Mouse (Mus musculus): ENCODE data around the gene Creb3l1.

The Creb3l1 gene

DNA sequence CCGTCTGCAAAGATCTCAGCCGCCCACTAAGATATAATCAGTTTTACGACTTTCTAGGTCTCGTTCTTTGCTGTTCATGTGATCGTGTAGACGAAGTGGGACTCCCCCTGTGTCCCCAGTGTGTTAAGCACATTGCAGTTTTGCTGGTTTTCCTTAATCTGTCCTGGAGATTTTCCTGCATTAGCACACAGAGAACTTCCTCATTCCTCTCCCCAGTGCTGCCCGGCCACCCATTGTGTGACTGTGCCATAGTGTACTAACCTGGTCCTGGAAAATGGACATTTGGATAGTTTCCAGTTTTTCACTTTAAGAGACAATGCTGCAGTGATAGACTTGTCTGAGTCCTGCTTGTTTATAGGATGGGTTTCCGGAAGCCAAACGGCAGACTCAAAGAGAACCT, 10.0 kb upstream of the Creb3l1 start:
- in situ Hi-C loops (cut with MboI, MseI), result no loop called here

DNA sequence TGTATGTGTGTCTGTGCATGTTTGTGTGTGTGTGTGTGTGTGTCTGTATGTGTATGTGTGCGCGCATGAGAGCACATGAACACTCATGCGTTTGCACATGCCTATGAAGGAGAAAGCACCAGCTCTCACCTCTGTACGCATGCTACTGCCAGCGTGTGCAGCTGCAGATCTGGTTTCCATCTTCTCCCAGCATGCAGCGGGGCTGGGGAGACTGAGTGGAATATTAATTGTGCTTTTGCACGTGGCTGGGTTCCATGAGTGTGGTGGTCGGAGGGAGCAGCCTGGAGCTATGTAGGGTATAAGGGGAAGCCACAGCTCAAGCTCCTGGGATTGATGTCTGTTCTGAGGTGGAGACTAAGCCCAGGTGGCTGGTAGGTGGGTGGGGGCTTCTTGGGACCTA, 6.3 kb upstream of the Creb3l1 start:
- in situ Hi-C loops (cut with MboI, MseI), result no loop called here

DNA sequence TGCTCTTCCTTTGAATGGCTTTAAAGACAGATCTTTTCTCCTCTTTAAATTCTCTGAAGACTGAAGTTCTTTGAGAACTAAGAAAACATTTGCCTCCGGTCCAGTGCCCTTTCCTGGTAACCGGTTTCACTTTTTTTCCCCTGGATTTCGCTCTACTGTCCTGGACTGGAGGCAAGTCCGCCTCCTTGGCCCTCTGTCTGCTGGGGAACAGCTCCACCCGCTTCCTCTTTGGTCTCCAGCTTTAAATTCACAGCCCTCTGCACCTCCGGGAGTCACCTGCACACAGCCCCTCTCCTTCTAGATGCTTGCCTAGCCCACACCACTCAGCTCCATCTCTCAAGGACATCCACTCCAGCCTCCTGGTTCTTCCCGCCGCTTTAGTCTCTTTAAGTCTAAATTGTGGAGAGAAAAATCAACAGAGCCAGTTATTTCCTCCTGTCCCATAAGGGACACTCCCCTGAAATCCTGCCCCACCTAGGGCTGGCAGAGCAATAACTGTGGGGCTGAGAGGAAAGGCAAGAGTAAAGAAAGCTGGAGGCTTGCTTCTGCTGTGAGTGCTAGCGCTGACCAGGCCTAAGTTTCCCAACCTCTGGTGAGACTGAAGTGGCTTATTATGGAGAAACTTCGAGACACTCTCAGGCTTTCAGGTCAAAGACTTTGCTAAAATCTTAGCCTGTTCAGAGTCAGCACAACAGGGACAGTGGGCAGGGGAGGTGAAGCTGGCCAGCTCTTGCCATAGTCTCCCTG, 5.3 kb upstream of the Creb3l1 start:
- in situ Hi-C loops (cut with MboI, MseI), result no loop called here

DNA sequence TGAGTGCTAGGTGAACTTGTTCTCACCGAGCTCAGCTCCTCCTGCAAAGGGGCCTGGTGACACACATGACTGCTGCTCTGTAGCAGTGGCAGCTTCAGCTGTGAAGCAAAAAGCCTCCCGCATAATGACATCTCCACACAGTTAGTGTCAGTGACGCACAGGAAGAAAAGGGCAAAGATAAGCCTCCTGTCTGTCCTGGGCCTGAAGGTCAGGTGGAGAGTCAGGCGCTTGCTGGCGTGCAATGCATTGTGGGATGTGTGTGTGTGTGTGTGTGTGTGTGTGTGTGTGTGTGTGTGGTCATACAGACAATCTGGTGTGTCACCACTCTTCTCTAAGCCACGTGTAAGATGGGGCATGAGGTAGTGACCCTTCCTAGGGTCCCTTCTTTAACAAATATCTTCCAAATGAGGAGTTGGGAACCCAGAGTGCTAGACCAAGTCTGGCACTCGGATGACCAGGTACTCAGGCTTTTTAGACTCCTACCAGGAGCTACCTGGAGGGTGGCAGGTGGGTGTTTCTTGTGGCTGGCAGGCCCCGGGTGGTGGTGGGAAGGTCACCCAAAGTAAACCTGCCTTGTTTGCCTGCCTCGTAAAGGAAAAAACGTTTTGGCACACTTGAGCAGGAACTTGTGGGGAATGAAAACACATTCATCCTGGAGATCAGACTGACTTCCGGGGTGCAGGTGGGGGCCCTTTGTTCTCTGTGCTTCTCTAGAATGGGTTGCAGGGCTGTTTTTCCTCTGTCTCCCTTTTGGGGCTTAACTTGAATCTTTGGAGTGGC, 3.7 kb upstream of the Creb3l1 start:
- in situ Hi-C loops (cut with MboI, MseI), result no loop called here

DNA sequence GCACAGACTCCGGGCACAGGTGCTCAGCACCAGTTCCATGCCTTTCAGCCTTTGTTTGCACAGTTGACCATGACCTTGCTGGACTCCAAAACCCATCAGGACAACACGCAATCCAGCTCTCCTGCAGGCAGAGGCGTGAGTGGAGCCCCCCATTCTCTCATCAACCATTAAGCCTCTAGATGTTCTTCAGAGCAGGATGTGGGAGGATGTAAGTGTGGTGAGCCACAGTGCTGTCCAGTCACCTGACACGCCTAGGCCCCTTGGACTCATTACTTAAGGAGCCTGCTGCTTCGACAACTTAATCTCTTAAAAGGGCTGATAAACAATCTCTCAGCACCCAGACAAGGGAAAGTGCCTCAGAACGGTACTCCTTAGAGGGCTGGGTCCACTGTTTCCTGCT, 1.7 kb upstream of the Creb3l1 start:
- in situ Hi-C loops (cut with MboI, MseI), result no loop called here

DNA sequence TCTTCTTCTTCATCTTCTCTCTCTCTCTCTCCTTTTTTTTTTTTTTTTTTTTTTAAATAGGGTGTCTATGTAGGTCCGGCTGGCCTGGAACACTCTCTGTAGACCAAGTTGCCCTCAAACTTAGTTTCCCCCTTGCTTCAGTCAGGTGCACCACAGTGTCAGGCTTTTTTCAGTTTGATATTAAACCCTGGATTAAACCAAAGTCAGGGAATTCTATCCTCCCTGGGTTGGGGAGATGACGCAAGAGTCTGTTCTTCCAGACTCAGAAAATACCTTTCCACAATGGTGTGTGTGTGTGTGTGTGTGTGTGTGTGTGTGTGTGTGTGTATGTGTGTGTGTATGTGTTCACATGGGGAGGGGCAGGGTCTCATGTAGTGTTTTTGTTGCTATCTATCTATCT, 900 bp upstream of the Creb3l1 start:
- in situ Hi-C loops (cut with MboI, MseI), result no loop called here

DNA sequence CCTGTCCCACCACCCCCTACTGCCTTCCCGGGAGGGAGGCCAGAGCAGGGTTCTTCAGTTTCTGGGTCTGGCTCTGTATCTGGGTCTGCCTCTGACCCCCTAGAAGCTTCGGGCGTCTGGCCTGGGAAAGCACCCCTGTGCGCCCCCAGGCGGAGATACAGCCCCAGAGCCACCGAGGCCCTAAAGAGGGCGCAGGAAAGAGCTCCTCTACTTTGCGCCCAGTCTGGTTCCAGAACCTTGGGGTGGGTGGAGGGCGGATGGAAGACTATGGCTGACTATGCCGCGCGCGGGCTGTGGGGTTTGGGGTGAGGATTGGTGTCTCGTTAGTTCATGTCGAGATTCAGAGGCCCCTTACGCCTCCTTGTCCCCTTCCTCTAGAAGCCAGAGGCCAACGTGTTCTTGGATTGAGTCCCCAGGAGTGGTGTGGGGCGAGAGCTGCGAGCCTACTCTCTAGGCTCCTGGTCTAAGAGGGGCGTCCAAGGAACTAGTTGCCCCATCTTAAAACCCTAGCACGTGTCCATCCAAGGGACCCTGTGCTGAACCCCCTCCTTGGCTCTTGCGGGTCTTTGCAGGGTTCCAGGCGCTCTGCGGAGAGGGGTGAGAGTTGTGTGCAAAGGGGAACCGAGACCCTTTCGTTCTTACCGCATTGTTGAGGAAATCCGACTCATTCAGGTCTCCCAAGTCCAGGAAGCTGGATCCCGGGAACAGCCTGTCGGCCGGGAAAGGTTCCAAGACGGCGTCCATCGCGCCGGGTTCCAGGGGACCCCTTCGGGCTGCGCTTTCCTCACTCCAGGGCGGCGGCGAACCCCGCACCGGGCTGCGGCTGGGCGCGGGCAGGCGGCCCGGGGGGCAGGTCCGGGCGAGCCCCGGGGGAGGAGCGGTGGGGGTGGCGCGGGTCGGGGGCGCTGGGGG, 684 bp downstream of the Creb3l1 start:
- in situ Hi-C loops (cut with MboI, MseI), result loop anchor here (25.0 kb wide), 1 partner anchor 1164 kb away; the partner anchor contains the start of gene Trp53i11

DNA sequence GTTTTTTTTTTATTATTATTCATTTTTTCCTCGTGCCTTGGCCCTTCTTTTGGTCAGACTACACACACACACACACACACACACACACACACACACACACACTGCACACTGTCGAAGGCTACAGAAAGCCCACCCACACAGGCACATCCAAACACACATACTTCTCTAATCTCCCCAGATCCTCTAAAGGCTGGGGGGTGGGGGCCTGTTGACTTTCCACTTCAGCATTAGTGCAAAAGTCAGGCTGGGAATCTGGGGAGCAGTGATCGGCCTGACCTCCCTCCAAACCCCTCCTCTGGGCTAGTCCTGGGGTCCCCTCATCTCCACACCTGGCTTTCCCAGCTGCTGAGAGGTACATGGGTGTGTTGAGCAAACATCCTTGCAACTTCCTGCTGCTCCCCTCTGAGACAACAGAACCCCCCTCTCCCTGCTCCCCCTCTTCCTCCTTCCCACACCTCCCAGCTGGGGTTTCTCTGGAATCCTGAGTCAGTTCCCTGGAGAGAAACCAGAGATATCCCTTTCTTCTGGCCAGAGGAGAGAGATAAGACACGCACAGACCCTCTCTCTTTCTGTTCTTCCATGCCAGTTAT, 3.5 kb downstream of the Creb3l1 start:
- in situ Hi-C loops (cut with MboI, MseI), result loop anchor here (25.0 kb wide), 1 partner anchor 1167 kb away; the partner anchor contains the start of gene Trp53i11

DNA sequence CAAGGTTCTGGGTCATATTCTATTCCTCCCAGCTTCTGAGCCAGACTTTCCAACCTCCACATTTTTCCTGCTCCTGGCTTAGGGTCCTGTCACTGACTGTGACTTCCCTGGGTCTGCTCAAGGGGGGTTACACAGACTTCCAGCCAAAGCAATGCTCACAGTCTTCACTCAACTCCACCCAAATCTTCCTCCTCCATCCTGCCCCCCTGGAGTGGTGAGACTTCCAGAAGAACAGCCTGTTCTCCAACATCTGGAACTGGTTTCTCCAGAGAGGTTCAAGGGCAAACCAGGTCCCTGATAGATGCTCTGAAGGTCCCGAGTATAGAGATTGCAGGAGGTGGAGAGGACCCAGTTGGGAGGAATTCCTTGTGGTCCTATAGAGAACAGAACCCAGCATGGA, 6.9 kb downstream of the Creb3l1 start:
- in situ Hi-C loops (cut with MboI, MseI), result loop anchor here (25.0 kb wide), 1 partner anchor 1170 kb away; the partner anchor contains the start of gene Trp53i11

DNA sequence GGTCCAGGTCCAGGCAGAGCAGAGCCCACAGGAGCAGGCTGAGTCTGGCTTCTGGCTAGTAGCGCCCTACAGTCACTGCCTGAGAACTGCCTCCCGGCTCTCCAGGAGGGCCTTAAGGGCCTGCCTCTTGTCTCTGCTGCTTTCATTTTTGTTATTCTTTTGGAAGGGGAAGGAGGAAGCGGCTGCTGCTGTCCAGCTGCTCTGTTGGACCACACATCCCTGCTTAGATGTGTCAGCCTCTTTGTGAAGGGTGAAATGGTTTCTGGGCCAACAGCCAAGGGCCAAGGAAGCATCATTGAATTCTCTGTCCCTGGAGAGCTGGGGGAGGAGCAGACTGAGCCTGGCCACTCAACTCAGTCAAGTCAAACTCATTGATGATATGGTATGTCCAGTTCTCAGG, 7.3 kb downstream of the Creb3l1 start:
- in situ Hi-C loops (cut with MboI, MseI), result loop anchor here (25.0 kb wide), 1 partner anchor 1170 kb away; the partner anchor contains the start of gene Trp53i11

DNA sequence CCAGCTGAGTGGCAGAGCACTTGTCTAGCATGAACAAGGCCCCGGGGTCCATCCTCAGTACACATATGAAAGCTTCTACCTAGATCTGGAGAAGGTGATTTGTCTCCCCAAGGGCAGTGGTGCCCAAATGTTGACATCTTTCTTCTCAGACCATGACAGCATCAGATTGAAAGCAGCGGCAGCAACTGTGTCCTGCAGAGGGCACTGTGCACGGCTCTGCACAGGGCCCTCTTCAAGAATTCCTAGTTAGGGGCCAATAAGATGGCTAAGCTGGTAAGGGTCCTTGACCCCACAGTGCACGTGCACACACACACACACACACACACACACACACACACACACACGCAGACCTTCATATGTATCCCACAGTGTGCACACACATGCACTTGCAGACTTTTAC, 9.4 kb downstream of the Creb3l1 start:
- in situ Hi-C loops (cut with MboI, MseI), result loop anchor here (5.0 to 25.0 kb wide), 2 partner anchors 32 to 1172 kb away; partner anchors contain the start of gene Trp53i11

DNA sequence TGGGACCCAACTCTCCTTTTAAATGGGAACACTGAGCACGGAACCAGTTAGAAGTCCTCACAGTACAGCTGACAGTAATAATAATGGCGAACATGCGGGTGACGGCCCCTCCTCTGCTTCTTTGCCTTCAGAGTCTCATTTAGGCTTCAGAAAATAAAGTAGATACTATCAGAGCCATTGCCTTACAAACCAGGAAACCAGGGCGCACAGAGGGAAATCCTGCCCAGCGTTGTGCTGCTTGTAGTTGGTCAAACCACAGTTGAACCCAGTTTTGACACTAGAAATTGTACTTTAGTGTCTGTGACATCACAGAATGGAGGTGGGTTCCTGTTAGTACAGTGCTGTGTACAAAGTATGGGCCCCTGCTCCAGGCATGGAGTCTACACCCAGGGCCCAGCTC, 10.1 kb downstream of the Creb3l1 start:
- in situ Hi-C loops (cut with MboI, MseI), result loop anchor here (5.0 to 25.0 kb wide), 2 partner anchors 33 to 1173 kb away; partner anchors contain the start of gene Trp53i11

DNA sequence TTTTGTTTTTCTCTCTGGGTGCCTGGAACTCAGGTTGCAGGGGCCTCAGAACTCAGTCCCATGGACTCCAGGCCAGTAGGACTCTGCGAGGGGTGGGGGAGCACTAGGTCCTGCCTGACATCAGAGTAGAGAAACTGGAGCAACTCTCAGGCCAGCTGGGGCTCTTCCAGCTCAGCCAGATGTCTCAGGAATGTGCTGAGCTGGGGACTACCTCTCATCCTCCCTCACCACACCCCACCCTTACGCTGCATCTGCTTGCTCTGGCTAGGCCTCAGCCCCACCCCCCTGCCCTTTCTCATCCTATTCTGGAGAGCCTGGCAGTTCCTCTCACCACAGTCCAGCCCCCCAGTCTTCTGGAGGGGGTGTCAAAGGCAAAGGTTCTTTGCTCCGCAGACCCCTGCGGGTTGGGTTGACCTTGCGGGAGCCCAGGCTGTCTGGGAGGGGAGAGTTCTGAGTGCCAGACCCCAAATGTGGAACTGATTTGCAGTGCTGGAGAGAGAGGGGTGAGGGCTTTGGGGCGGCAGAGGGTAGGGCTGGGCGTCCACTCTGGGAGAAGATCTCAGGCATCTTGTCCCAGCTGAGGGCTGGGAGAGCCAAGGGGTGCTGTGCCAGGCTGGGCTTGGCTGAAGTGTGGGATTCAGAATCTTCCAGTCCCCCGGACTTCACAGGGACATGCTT, 11.4 kb downstream of the Creb3l1 start:
- in situ Hi-C loops (cut with MboI, MseI), result loop anchor here (5.0 to 25.0 kb wide), 2 partner anchors 34 to 1174 kb away; partner anchors contain the start of gene Trp53i11

DNA sequence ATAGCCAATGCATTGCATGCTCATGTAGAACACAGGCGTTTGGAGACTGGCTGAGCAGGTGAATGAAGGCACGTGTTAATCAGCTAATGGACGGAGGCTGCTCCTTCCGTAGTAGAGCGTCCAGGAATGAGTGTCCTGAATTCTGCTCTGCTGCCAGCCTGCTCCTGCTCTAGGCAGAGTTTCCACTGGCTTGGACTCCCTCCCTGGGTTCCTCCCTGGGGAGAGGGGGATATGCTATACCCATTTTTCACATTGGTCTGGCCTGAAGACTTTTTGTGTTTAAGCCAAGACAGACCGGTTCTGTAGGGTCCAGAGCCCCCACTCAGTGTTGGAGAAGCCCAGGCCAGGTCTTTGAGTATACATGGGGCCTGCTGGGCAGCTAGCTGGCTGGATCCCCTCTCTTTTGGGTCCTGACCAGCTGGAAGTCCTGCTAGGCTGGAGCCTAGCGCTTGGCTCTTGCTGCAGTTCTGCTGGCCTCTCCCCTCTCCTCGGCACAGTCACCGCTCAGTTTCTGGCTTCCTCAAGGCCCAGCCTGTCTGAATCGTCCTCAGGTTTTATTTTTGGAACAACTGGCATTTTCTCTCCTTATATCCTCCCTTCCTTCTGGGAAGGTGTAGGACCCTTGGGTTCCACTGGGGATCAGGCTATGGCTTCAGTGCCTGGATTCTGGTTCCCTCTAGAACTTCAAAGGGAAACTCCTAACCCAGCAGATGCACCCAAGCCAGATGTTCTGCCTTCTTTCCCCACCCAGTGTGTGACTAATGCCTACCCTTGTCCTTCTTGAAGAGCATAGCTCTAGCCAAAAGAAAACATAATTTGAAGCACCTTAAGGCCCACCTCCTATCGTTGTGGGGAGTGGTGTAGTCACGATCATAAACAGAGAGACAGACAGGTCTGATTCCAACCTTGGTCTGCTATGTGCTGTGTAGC, 12.6 kb downstream of the Creb3l1 start:
- in situ Hi-C loops (cut with MboI, MseI), result loop anchor here (5.0 to 25.0 kb wide), 2 partner anchors 36 to 1176 kb away; partner anchors contain the start of gene Trp53i11

DNA sequence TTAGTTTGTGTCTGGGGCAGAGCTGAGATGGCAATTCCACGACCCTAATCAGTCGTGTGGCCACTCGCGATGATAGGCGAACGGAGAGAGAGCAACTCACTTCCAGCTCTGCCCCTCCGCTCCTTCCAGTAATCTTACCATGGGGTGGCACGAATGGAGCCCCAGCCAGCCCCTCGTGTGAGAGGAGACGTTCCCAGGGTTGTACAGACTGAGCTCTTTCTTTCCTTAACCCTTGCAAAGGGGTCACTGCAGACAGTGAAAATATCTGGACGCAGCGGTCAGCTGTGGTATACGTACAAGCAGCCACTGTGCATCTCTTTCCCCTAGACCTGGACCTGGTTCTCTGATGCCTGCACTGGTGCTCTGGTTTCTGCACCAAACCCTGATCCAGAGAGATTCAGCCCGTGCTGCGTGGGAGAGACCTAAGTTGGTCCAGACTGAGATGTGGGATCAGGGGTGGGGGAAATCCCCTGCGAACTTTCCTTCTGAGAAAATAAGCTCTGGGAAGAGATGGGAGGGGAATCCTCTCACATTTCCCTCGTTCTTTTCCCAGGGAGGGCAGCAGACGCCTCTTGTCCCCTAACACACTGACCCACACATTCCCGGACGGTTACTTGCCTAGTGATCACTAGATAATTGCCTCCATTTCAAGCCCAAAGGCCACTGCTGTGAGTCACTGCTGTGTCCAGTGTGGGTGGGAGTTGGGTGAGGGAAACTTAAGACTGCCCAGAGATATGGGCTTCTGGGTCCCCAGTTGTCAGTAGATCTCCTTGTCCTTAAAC, 15.5 kb downstream of the Creb3l1 start:
- in situ Hi-C loops (cut with MboI, MseI), result loop anchor here (25.0 kb wide), 1 partner anchor 1178 kb away; the partner anchor contains the start of gene Trp53i11

DNA sequence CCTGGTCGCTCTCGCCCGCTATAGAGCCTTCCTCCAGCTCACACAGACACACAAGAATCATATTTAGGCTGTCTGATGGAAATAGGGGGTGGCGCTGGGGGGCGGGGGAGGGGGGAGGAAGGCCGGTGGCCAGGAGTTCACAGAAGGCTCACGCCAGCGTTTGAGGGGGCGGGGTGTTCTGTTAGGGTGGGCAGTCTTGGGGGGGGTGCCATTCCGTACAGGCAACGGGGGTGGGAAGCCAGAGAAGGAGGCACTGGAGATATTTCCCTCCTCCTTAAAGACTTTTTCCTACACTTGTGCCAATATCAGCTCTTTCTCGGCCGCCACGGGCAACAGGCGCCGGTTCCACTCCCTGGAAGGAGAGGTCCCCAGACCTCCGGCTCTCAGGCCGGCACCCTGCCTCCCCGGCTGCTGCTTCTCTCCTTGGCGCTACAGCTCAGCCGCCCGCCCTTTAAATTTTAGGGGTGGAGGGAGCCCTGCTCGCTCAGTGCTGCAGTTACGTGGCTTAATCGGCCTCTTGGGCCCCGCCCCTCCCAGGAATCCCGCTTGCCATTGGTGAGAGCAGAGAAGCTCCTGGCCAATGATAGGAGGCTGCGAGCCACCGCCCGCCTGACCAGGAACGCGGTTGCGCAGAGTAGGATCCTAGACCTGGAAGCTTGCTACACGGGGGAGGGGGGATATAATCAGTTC, 16.2 kb downstream of the Creb3l1 start:
- in situ Hi-C loops (cut with MboI, MseI), result loop anchor here (25.0 kb wide), 1 partner anchor 1179 kb away; the partner anchor contains the start of gene Trp53i11
